Mouse (Mus musculus) hindbrain, embryonic 16.5 days (tissue): ENCODE measurements around the gene Nrp2. TPM values are rescaled to one million over a fixed set of nuclear protein-coding genes. Genes with fewer than 3 reads are reported as not detected.

ENCODE experiments used
- ATAC-seq: fragments of 200-750 bp; cut with Nextera tagmentation; 2 replicates; pipeline ENCODE4 v1.8.0; 2017; ENCODE audit warnings: moderate TSS enrichment, moderate library complexity
- H3K27ac ChIP-seq: fragments of 300-500 bp; sonication (generic); 2 replicates; pipeline ENCODE4 v1.5.1; 2014; ENCODE audit warnings: low read depth, mild to moderate bottlenecking, control low read depth, low read length, moderate library complexity
- H3K27me3 ChIP-seq: fragments of 300-500 bp; sonication (generic); replicated peaks from 2 replicates; pipeline ENCODE4 v1.6.1; 2014; ENCODE audit warnings: low read length; ENCODE audit not compliant: control insufficient read depth, insufficient read depth
- H3K36me3 ChIP-seq: fragments of 300-500 bp; sonication (generic); 2 replicates; pipeline ENCODE4 v1.6.1; 2014; ENCODE audit warnings: mild to moderate bottlenecking, low read length, moderate library complexity, mixed read lengths; ENCODE audit not compliant: control insufficient read depth, insufficient read depth
- H3K4me1 ChIP-seq: fragments of 300-500 bp; sonication (generic); 2 replicates; pipeline ENCODE4 v1.6.1; 2014; ENCODE audit warnings: low read depth, low read length; ENCODE audit not compliant: control insufficient read depth, insufficient read depth
- H3K4me2 ChIP-seq: fragments of 300-500 bp; sonication (generic); 2 replicates; pipeline ENCODE4 v1.6.1; 2014; ENCODE audit warnings: mild to moderate bottlenecking, low read length, control low read depth, moderate library complexity
- H3K4me3 ChIP-seq: fragments of 300-500 bp; sonication (generic); 2 replicates; pipeline ENCODE4 v1.5.1; 2014; ENCODE audit warnings: mild to moderate bottlenecking, low read length, control low read depth, moderate library complexity
- H3K9ac ChIP-seq: fragments of 300-500 bp; sonication (generic); 2 replicates; pipeline ENCODE4 v1.6.1; 2014; ENCODE audit warnings: low read depth, mild to moderate bottlenecking, control low read depth, low read length, moderate library complexity
- H3K9me3 ChIP-seq: fragments of 300-500 bp; sonication (generic); 2 replicates; pipeline ENCODE4 v1.6.1; 2014; ENCODE audit warnings: mild to moderate bottlenecking, low read length, moderate library complexity; ENCODE audit not compliant: control insufficient read depth
- WGBS: fragments of 180-500 bp; shearing (Covaris S2); extraction: QIAGEN DNeasy Blood & Tissue Kit; methylation state at CpG from one replicate; pipeline ENCODE4 v1.1.7; 2014; 5-methylcytosine and 5-hydroxymethylcytosine counted together
- polyA plus RNA-seq: library from polyadenylated mRNA; unstranded; fragments of >200 nt; fragmentation: Nextera tagmentation; extraction: Ambion mirVana; gene quantifications from 2 replicates; pipeline ENCODE4 v1.2.1, GENCODE M21; 2015

Nrp2 gene
- polyA plus RNA-seq, 1 experiment from 2014 or later, result 22.7 TPM

GRCm38 (mm10) chr1:62707913-62708860, 5.1 kb downstream of the Nrp2 start:
- Histone ChIP-seq H3K27ac (peak overlapping the region; percentile 86; the same call in 1 of the 2 replicates), H3K4me1 (peaks cover 27% of the 10 kb centered on the region), H3K4me3 (peak overlapping the region; percentile 65), H3K27me3 (no peaks in the 10 kb centered on the region; the same call in 1 of the 2 replicates), H3K36me3 (no peaks in the 10 kb centered on the region), H3K9ac (peak overlapping the region; percentile 88), H3K9me3 (no peaks in the 10 kb centered on the region), H3K4me2 (peak overlapping the region; percentile 98)
- ATAC-seq, result no peak
- 12% methylated on average over 17 of the region's 17 CpGs for WGBS

GRCm38 (mm10) chr1:62709770-62710335, 6.8 kb downstream of the Nrp2 start:
- Histone ChIP-seq H3K4me3 (no peak overlapping the region), H3K27ac (peak overlapping the region; percentile 45), H3K4me1 (peaks cover 27% of the 10 kb centered on the region), H3K9ac (0 out of 2 replicates have a peak overlapping the region, but pooled peaks have one; percentile 11), H3K4me2 (peak overlapping the region; percentile 98), H3K9me3 (no peaks in the 10 kb centered on the region), H3K36me3 (no peaks in the 10 kb centered on the region), H3K27me3 (no peaks in the 10 kb centered on the region; the same call in 1 of the 2 replicates)
- ATAC-seq, result no peak
- 30% methylated on average over 5 of the region's 5 CpGs for WGBS

- 74% methylated on average over 17 of the region's 17 CpGs for WGBS
- Histone ChIP-seq H3K36me3 (no peaks in the 10 kb centered on the region), H3K9ac (no peak overlapping the region), H3K4me3 (no peak overlapping the region), H3K4me2 (peak overlapping the region; percentile 13; the same call in 1 of the 2 replicates), H3K4me1 (peaks cover 23% of the 10 kb centered on the region), H3K27ac (no peak overlapping the region), H3K27me3 (no peaks in the 10 kb centered on the region), H3K9me3 (no peaks in the 10 kb centered on the region)
- ATAC-seq, result no peak
Measured at GRCm38 (mm10) chr1:62713021-62713676, 10.1 kb downstream of the Nrp2 start.

GRCm38 (mm10) chr1:62715004-62715403, 11.9 kb downstream of the Nrp2 start:
- Histone ChIP-seq H3K4me3 (no peak overlapping the region), H3K4me1 (peaks cover 16% of the 10 kb centered on the region), H3K4me2 (no peak overlapping the region), H3K9me3 (no peaks in the 10 kb centered on the region), H3K36me3 (no peaks in the 10 kb centered on the region), H3K9ac (no peak overlapping the region), H3K27ac (no peak overlapping the region), H3K27me3 (no peaks in the 10 kb centered on the region)
- ATAC-seq, result no peak
- 97% methylated on average over 1 of the region's 1 CpGs for WGBS

- no peak for ATAC-seq
- no peaks in the 10 kb centered on the region for H3K36me3 ChIP-seq
- no peaks in the 10 kb centered on the region for H3K27me3 ChIP-seq
- no peak overlapping the region for H3K4me3 ChIP-seq
- no peak overlapping the region for H3K27ac ChIP-seq
- WGBS, result 62% methylated on average over 4 of the region's 4 CpGs
- no peak overlapping the region for H3K9ac ChIP-seq
- peaks cover 11% of the 10 kb centered on the region for H3K4me1 ChIP-seq
- no peak overlapping the region for H3K4me2 ChIP-seq
- no peaks in the 10 kb centered on the region for H3K9me3 ChIP-seq
Measured at GRCm38 (mm10) chr1:62715692-62716091, 12.6 kb downstream of the Nrp2 start.

GRCm38 (mm10) chr1:62716836-62717478, 13.9 kb downstream of the Nrp2 start:
- ATAC-seq, result peak; percentile 58
- H3K4me2 ChIP-seq, result peak overlapping the region; percentile 46
- H3K9ac ChIP-seq, result no peak overlapping the region; the same call in 1 of the 2 replicates
- H3K4me1 ChIP-seq, result peaks cover 11% of the 10 kb centered on the region
- peak overlapping the region; percentile 41; the same call in 1 of the 2 replicates for H3K27ac ChIP-seq
- no peaks in the 10 kb centered on the region for H3K9me3 ChIP-seq
- H3K36me3 ChIP-seq, result no peaks in the 10 kb centered on the region
- H3K27me3 ChIP-seq, result no peaks in the 10 kb centered on the region
- WGBS, result 19% methylated on average over 10 of the region's 10 CpGs
- no peak overlapping the region for H3K4me3 ChIP-seq

- ATAC-seq, result peak; percentile 85
- Histone ChIP-seq H3K9ac (no peak overlapping the region; the same call in 1 of the 2 replicates), H3K27me3 (no peaks in the 10 kb centered on the region), H3K27ac (peak overlapping the region; percentile 30), H3K9me3 (no peaks in the 10 kb centered on the region), H3K4me3 (no peak overlapping the region), H3K36me3 (no peaks in the 10 kb centered on the region), H3K4me2 (peak overlapping the region; percentile 46), H3K4me1 (peaks cover 11% of the 10 kb centered on the region)
- WGBS, result 31% methylated on average over 13 of the region's 13 CpGs
Measured at GRCm38 (mm10) chr1:62717552-62718236, 14.6 kb downstream of the Nrp2 start.

- 40% methylated on average over 5 of the region's 5 CpGs for WGBS
- H3K9ac ChIP-seq, result no peak overlapping the region
- peak; percentile 35; the same call in 1 of the 2 replicates for ATAC-seq
- no peaks in the 10 kb centered on the region for H3K27me3 ChIP-seq
- no peaks in the 10 kb centered on the region for H3K36me3 ChIP-seq
- H3K4me2 ChIP-seq, result peak overlapping the region; percentile 18; the same call in 1 of the 2 replicates
- H3K27ac ChIP-seq, result no peak overlapping the region
- peaks cover 11% of the 10 kb centered on the region for H3K4me1 ChIP-seq
- no peaks in the 10 kb centered on the region for H3K9me3 ChIP-seq
- H3K4me3 ChIP-seq, result no peak overlapping the region
Measured at GRCm38 (mm10) chr1:62718237-62718571, 15.1 kb downstream of the Nrp2 start.
